8 mouse cellular contexts compared by ENCODE assay signal in genomic region chr16:78452303-78452702, GRCm38 (mm10).
DNase-seq lines count a peak whose midpoint lies in the region; ATAC-seq and TF ChIP-seq lines count a peak whose summit lies in the region.

No protein-coding gene starts in this region.

- WGBS in bone marrow, adult 2 months: 1% methylated on average over 10 of the region's 10 CpGs
- 12% methylated on average over 10 of the region's 10 CpGs for WGBS in forebrain, embryonic 11.5 days
- 2% methylated on average over 10 of the region's 10 CpGs for WGBS in large intestine, adult 2 months

- ATAC-seq in forebrain, embryonic 11.5 days (replicated peaks; ENCODE audit: low FRiP score): peak; percentile 53; the same call in 1 of the 2 replicates

- no peak overlapping the region for H3K9ac ChIP-seq in forebrain, embryonic 11.5 days (ENCODE audit: low read length)

- H3K36me3 ChIP-seq in E14TG2a.4 (ENCODE audit: insufficient read depth, low read length): no peaks in the 10 kb centered on the region
- H3K36me3 ChIP-seq in forebrain, embryonic 11.5 days (ENCODE audit: control insufficient read depth, insufficient read depth, low read length): no peaks in the 10 kb centered on the region

- TF ChIP-seq CTCF in layer of hippocampus, adult 2 months (conservative IDR thresholded peaks at IDR 0.05): peak; percentile 90
- TF ChIP-seq CTCF in E14TG2a.4 (conservative IDR thresholded peaks at IDR 0.05; ENCODE audit: low read length): peak; percentile 33
- TF ChIP-seq CTCF in bone marrow, adult 2 months (IDR thresholded peaks at IDR 0.05; ENCODE audit: control insufficient read depth, insufficient read depth, low read length): peak; percentile 56

- no peak overlapping the region for H3K4me3 ChIP-seq in layer of hippocampus, adult 2 months
- no peak overlapping the region for H3K4me3 ChIP-seq in E14TG2a.4 (replicated peaks; ENCODE audit: low read length)
- H3K4me3 ChIP-seq in bone marrow, adult 2 months (replicated peaks; ENCODE audit: control insufficient read depth, low read depth, low read length): no peak overlapping the region
- H3K4me3 ChIP-seq in forebrain, embryonic 11.5 days (ENCODE audit: low read depth, low read length): no peak overlapping the region

- no peak overlapping the region for H3K27ac ChIP-seq in layer of hippocampus, adult 2 months
- H3K27ac ChIP-seq in bone marrow, adult 2 months (ENCODE audit: control insufficient read depth, insufficient read depth, low read depth, low read length, poor library complexity): no peak overlapping the region
- H3K27ac ChIP-seq in forebrain, embryonic 11.5 days (ENCODE audit: low read depth, low read length): no peak overlapping the region

- H3K27me3 ChIP-seq in E14TG2a.4 (ENCODE audit: insufficient read depth, low read length): no peaks in the 10 kb centered on the region
- H3K27me3 ChIP-seq in forebrain, embryonic 11.5 days (ENCODE audit: control insufficient read depth, insufficient read depth, low read length): no peaks in the 10 kb centered on the region

- TF ChIP-seq POLR2A in bone marrow, adult 2 months (IDR thresholded peaks at IDR 0.05; ENCODE audit: borderline replicate concordance, control insufficient read depth, low read depth, low read length): no peak

- no peak overlapping the region for H3K4me2 ChIP-seq in forebrain, embryonic 11.5 days (ENCODE audit: low read depth, low read length, severe bottlenecking)

- H3K9me3 ChIP-seq in E14TG2a.4 (ENCODE audit: low read length): no peaks in the 10 kb centered on the region
- no peaks in the 10 kb centered on the region for H3K9me3 ChIP-seq in forebrain, embryonic 11.5 days (ENCODE audit: control insufficient read depth, low read length)

- peak; percentile 49 to 63 for DNase-seq in layer of hippocampus, adult 2 months (ENCODE audit: low spot score in 2 of 2)
- no peak for DNase-seq in layer of hippocampus, postnatal 25 days (ENCODE audit: extremely low spot score in 1 of 2, low spot score in 1 of 2)
- DNase-seq in forebrain, embryonic 11.5 days (ENCODE audit: low spot score): peak; percentile 64
- peak; percentile 22 for DNase-seq in large intestine, adult 2 months (ENCODE audit: low read depth, low spot score)
- peak; percentile 89 for DNase-seq in naive thymus-derived CD4-positive, alpha-beta T cell, adult 2 months (ENCODE audit: low read depth)
- no peak for DNase-seq in testis, postnatal 14 days (ENCODE audit: low spot score)

- H3K4me1 ChIP-seq in E14TG2a.4 (replicated peaks; ENCODE audit: low read depth, low read length): peaks cover 16% of the 10 kb centered on the region
- H3K4me1 ChIP-seq in bone marrow, adult 2 months (ENCODE audit: control insufficient read depth, insufficient read depth, low read length): no peaks in the 10 kb centered on the region
- no peaks in the 10 kb centered on the region for H3K4me1 ChIP-seq in forebrain, embryonic 11.5 days (replicated peaks; ENCODE audit: control insufficient read depth, insufficient read depth, low read length)

Comparison
In these comparisons a context has a peak if more than half of its experiments do, and no peak if none do; other contexts are left out.
1. DNase-seq: peak in layer of hippocampus, adult 2 months (2 of 2), forebrain, embryonic 11.5 days (single experiment), large intestine, adult 2 months (single experiment) and naive thymus-derived CD4-positive, alpha-beta T cell, adult 2 months (single experiment); none in layer of hippocampus, postnatal 25 days (0 of 2) and testis, postnatal 14 days (single experiment).
2. CTCF ChIP-seq: peak in every context shown above with its lines; median percentile 90 in layer of hippocampus, adult 2 months; 56 in bone marrow, adult 2 months; 33 in E14TG2a.4.